8 mouse cellular contexts compared by ENCODE assay signal in the genomic region with DNA sequence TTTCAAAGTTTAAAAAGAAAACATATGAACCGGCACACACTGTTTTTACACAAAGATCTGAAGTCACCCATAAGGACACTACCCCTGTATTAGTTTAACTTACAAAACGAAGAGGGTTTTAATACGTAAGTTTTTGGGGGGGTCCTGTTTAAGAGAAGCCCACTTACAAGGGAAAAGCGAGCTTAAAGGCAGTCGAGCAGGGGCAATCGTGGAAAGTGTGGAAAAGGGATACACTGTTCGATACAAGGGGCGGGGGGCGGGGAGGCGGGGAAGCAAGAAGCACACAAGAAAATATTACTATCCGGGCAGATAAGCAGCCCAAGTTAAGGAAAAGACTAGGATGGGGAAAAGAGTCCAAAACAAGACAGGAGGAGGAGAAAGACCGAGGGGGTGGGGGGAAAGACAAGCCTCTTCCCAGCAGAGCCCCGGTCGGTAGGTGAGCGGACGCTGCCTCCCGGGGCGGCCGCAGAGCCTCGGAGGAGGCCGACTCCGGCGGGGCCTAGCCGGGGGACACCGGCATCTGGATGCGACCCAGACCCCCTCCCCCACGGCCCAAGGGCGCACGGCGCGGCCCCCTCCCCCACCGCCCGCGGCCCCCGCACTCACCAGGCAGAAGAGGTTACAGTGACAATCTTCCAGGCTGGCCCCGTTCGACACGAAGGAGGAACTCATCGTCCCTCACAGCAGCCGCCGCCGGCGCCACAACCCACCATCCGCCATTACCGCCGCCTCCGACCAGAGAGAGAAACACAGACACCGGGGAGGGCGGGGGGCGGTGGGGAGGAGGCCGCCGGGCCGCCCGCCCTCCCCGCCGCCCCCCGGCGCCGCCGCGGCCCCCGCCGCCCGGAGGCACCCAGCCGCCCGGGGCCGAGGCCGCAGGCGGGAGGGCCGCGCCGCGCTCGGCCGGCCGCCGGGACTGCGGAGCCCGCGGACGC. TPM values are rescaled to one million over a fixed set of nuclear protein-coding genes. Genes with fewer than 3 reads are reported as not detected.
A peak's percentile ranks its signal among the peaks of the same experiment; 100 is the strongest.
DNase-seq lines count a peak whose midpoint lies in the region; ATAC-seq and TF ChIP-seq lines count a peak whose summit lies in the region.

A gene (minus strand): TSS at position 749 of the 935 bp plus-strand sequence.

- peak; percentile 55 for DNase-seq in Muller cell, postnatal 12 days (ENCODE audit: inconsistent ontology term)
- DNase-seq in cerebellum, adult 18-20 months = peak; percentile 41 to 47
- peak; percentile 59 to 65 for DNase-seq in heart, postnatal 36 days
- peak in 1 of 2 experiments; percentile 22 for DNase-seq in layer of hippocampus, adult 8-10 months (ENCODE audit: low spot score in 2 of 2)
- peak; percentile 62 for DNase-seq in lung, postnatal 0 days (ENCODE audit: low spot score)
- peak; percentile 16 for DNase-seq in ovary, postnatal 10 days (ENCODE audit: low spot score)
- DNase-seq in thymus, postnatal 10 days (ENCODE audit: low spot score in 2 of 2) = peak; percentile 52 to 55

- peak within 1 kb of the TSS; percentile 90 for H3K9ac ChIP-seq in forebrain, embryonic 16.5 days (replicated peaks; ENCODE audit: low read depth, low read length)
- H3K9ac ChIP-seq in lung, postnatal 0 days (replicated peaks; ENCODE audit: low read depth) = peak within 1 kb of the TSS; percentile 87

- no peak for TF ChIP-seq EP300 in lung, postnatal 0 days (IDR thresholded peaks at IDR 0.05)

- H3K4me3 ChIP-seq in forebrain, embryonic 16.5 days (replicated peaks; ENCODE audit: low read length) = peak within 1 kb of the TSS; percentile 70
- H3K4me3 ChIP-seq in lung, postnatal 0 days (ENCODE audit: low read depth, low read length) = peak within 1 kb of the TSS; percentile 77

- H3K36me3 ChIP-seq in forebrain, embryonic 16.5 days (ENCODE audit: control insufficient read depth, insufficient read depth) = no peaks in the 10 kb centered on the region
- H3K36me3 ChIP-seq in lung, postnatal 0 days (ENCODE audit: insufficient read depth, low read length) = no peaks in the 10 kb centered on the region; the same call in 1 of the 2 replicates

- no peak for TF ChIP-seq CTCF in lung, postnatal 0 days (IDR thresholded peaks at IDR 0.05)

- no peaks in the 10 kb centered on the region for H3K27me3 ChIP-seq in forebrain, embryonic 16.5 days (replicated peaks; ENCODE audit: control insufficient read depth, insufficient read depth, low read length)
- H3K27me3 ChIP-seq in lung, postnatal 0 days (replicated peaks; ENCODE audit: insufficient read depth, low read length) = no peaks in the 10 kb centered on the region

- peak within 1 kb of the TSS; percentile 85 for H3K4me2 ChIP-seq in forebrain, embryonic 16.5 days (ENCODE audit: low read length)
- peak within 1 kb of the TSS; percentile 70 for H3K4me2 ChIP-seq in lung, postnatal 0 days (replicated peaks; ENCODE audit: low read depth, low read length)

- ATAC-seq in forebrain, embryonic 16.5 days = peak; percentile 29; the same call in 1 of the 2 replicates
- ATAC-seq in lung, postnatal 0 days = peak; percentile 48

- H3K27ac ChIP-seq in forebrain, embryonic 16.5 days (ENCODE audit: low read length) = peak within 1 kb of the TSS; percentile 97
- H3K27ac ChIP-seq in lung, postnatal 0 days (ENCODE audit: low read length) = peak within 1 kb of the TSS; percentile 96

- intact Hi-C loops in heart, postnatal 36 days (cut with DNase I) = loop anchor here (5.0 to 10.0 kb wide), 4 partner anchors 35 to 1108 kb away; a partner anchor contains a TSS

- H3K9me3 ChIP-seq in forebrain, embryonic 16.5 days (ENCODE audit: control insufficient read depth, low read length) = no peaks in the 10 kb centered on the region
- H3K9me3 ChIP-seq in lung, postnatal 0 days (ENCODE audit: low read length) = no peaks in the 10 kb centered on the region

- WGBS in forebrain, embryonic 16.5 days = under 1% methylated on average over 62 of the region's 81 CpGs
- under 1% methylated on average over 62 of the region's 81 CpGs for WGBS in lung, postnatal 0 days

- H3K4me1 ChIP-seq in forebrain, embryonic 16.5 days (replicated peaks; ENCODE audit: control insufficient read depth, insufficient read depth, low read length) = peaks cover 20% of the 10 kb centered on the region
- H3K4me1 ChIP-seq in lung, postnatal 0 days (ENCODE audit: insufficient read depth, low read depth, low read length) = peaks cover 8% of the 10 kb centered on the region; the same call in 1 of the 2 replicates

RNA-seq across cellular contexts. Expression of the gene that starts here (rescaled TPM):
- 13.2 and 15.2 TPM in 2 replicates for polyA plus RNA-seq in forebrain, embryonic 16.5 days (2015; fragmentation: Nextera tagmentation; extraction: Ambion mirVana)
- 10 to 100 TPM; 33.9 to 34.8 TPM for total RNA-seq in heart, postnatal 36 days (2021)
- total RNA-seq in layer of hippocampus, adult 8-10 months (2022) = 10 to 100 TPM; 49.1 to 85.1 (median 57.2) TPM
- 5.8 and 7.9 TPM in 2 replicates for polyA plus RNA-seq in lung, postnatal 0 days (2015; fragmentation: Nextera tagmentation; extraction: Ambion mirVana)
